Mouse (Mus musculus) retina, adult 2 months (tissue): ENCODE data around the gene E330014E10Rik.
"Not testable (repeated sequence)": the region's sequence is repeated elsewhere in the genome, so short reads cannot be mapped to it uniquely, and the experiment has no call there.

Source experiments
- DNase-seq: peaks from one replicate; pipeline ENCODE4 v3.0.0-alpha.2; 2012; ENCODE audit warnings: low read depth, low spot score

The E330014E10Rik gene

GRCm38 (mm10) chr5:95775690-95776089 lies at the start of gene E330014E10Rik:
Gene E330014E10Rik, plus strand, starts transcription at chr5:95775990.
- DNase-seq: not testable (repeated sequence)

- DNase-seq: not testable (repeated sequence)
Observed at GRCm38 (mm10) chr5:95736073-95736472, 39.7 kb upstream of the E330014E10Rik start, which contains the start of gene Gm7978. Gene Gm7978, minus strand, starts transcription at chr5:95736173.

GRCm38 (mm10) chr5:95741714-95742113 lies 34.1 kb upstream of the E330014E10Rik start, which contains the start of gene Gm7982:
Gene Gm7982, plus strand, starts transcription at chr5:95742014.
- DNase-seq: not testable (repeated sequence)

GRCm38 (mm10) chr5:95810841-95811240 lies 35.1 kb downstream of the E330014E10Rik start:
- not testable (repeated sequence) for DNase-seq

- no peak for DNase-seq
Observed at GRCm38 (mm10) chr5:95836580-95836979, 60.8 kb downstream of the E330014E10Rik start.

GRCm38 (mm10) chr5:95854030-95854429 lies 78.2 kb downstream of the E330014E10Rik start:
- DNase-seq: no peak
